Mouse (Mus musculus) cortical plate, adult 2 months (tissue): ENCODE data around the gene Mrps27.

Experiments used
- CTCF ChIP-seq: fragments of 200-500 bp; IDR thresholded peaks from 2 replicates; pipeline ENCODE4 v1.5.1; 2011; ENCODE audit warnings: mild to moderate bottlenecking, control low read depth, low read length; ENCODE audit not compliant: insufficient read depth; ENCODE audit errors: extremely low read depth
- POLR2A ChIP-seq: fragments of 200-500 bp; IDR thresholded peaks from 2 replicates; pipeline ENCODE4 v1.6.1; 2011; ENCODE audit warnings: mild to moderate bottlenecking, low read length, control low read depth; ENCODE audit not compliant: insufficient read depth; ENCODE audit errors: extremely low read depth

- TF ChIP-seq CTCF = no peak
- no peak for TF ChIP-seq POLR2A
Observed at GRCm38 (mm10) chr13:99409216-99409615, 64.6 kb downstream of the Mrps27 start.
